Mouse (Mus musculus) heart, postnatal 0 days (tissue): ENCODE results near the gene Rnf144b.

Experiments
- CTCF ChIP-seq: IDR thresholded peaks from 2 replicates; pipeline ENCODE4 v1.5.1; 2016; ENCODE audit warnings: antibody characterized with exemption, control low read depth, low read depth
- EP300 ChIP-seq: IDR thresholded peaks from 2 replicates; pipeline ENCODE4 v1.6.1; 2016; ENCODE audit warnings: antibody characterized with exemption, low read depth

DNA sequence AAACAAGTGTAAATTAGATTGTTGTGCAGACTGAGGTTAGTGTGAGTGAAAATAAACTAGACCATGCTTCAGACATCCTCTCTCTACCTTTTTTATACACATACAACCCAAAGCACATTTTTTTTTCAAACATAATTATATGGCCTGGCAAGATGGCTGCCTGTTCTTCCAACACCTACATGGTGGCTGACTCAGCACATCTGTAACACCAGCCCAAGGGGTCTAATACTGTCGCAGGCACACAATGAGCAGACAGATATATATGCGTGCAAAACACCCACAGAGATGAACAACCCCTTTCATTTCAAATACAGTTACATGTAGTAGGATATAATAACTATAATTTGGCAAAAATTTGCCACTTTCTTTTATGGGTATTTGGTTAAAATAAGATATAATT, 21.9 kb upstream of the Rnf144b start:
- TF ChIP-seq CTCF (no peak), EP300 (no peak)
